Comparison of ENCODE assay signal across 8 mouse cellular contexts in genomic region chr12:17545884-17546283, GRCm38 (mm10). TPM values are rescaled to one million over a fixed set of nuclear protein-coding genes. Genes with fewer than 3 reads are reported as not detected.
A peak's percentile ranks its signal among the peaks of the same experiment; 100 is the strongest.
DNase-seq lines count a peak whose midpoint lies in the region; ATAC-seq and TF ChIP-seq lines count a peak whose summit lies in the region.

No protein-coding gene starts in this region.

- peak overlapping the region; percentile 95 for H3K4me3 ChIP-seq in gastrocnemius, adult 2 months
- H3K4me3 ChIP-seq in MEL (ENCODE audit: control insufficient read depth in 1 of 2, insufficient read depth in 1 of 2, low read depth in 2 of 2, low read length in 2 of 2): peak overlapping the region; percentile 96 to 97
- peak overlapping the region; percentile 71 for H3K4me3 ChIP-seq in hindbrain, embryonic 13.5 days
- peak overlapping the region; percentile 89 for H3K4me3 ChIP-seq in midbrain, embryonic 11.5 days (ENCODE audit: low read depth, low read length)

- no peak for TF ChIP-seq RAD21 in MEL (IDR thresholded peaks at IDR 0.05; ENCODE audit: low read depth, low read length)

- peaks cover 5 to 10% of the 10 kb centered on the region in 2 experiments; a peak in 3 of 4 replicates for H3K4me1 ChIP-seq in MEL (ENCODE audit: control insufficient read depth in 1 of 2, insufficient read depth in 2 of 2, low read length in 2 of 2)
- H3K4me1 ChIP-seq in hindbrain, embryonic 13.5 days (replicated peaks): peaks cover 28% of the 10 kb centered on the region
- peaks cover 14% of the 10 kb centered on the region for H3K4me1 ChIP-seq in midbrain, embryonic 11.5 days (ENCODE audit: control insufficient read depth, insufficient read depth, low read length)

- 3% methylated on average over 8 of the region's 8 CpGs for WGBS in hindbrain, embryonic 13.5 days
- WGBS in midbrain, embryonic 11.5 days: 4% methylated on average over 8 of the region's 8 CpGs

- intact Hi-C loops in gastrocnemius, adult 2 months (cut with DNase I): loop anchor here (2.0 kb wide), 1 partner anchor 61 kb away; no protein-coding TSS in a partner anchor
- intact Hi-C loops in gastrocnemius, postnatal 14 days (cut with DNase I; ENCODE audit: low total_unique reads): no loop called here

- TF ChIP-seq EP300 in MEL (IDR thresholded peaks at IDR 0.05; ENCODE audit: low read depth in 1 of 2, low read length in 2 of 2): no peak

- ATAC-seq in hindbrain, embryonic 13.5 days (ENCODE audit: low FRiP score): no peak
- no peak for ATAC-seq in midbrain, embryonic 11.5 days (ENCODE audit: low FRiP score)

- no peak for TF ChIP-seq CTCF in gastrocnemius, adult 2 months (IDR thresholded peaks at IDR 0.05)
- TF ChIP-seq CTCF in MEL (IDR thresholded peaks at IDR 0.05 in 2 of 3, conservative IDR thresholded peaks at IDR 0.05 in 1 of 3; ENCODE audit: control insufficient read depth in 1 of 3, insufficient read depth in 1 of 3, low read depth in 2 of 3, low read length in 3 of 3, poor library complexity in 1 of 3, severe bottlenecking in 1 of 3): no peak

- H3K4me2 ChIP-seq in hindbrain, embryonic 13.5 days: peak overlapping the region; percentile 75
- H3K4me2 ChIP-seq in midbrain, embryonic 11.5 days: peak overlapping the region; percentile 66

- peaks cover 34% of the 10 kb centered on the region for H3K79me2 ChIP-seq in MEL (ENCODE audit: control insufficient read depth, insufficient read depth, low read length, poor library complexity)

- no peak for DNase-seq in gastrocnemius, adult 2 months
- DNase-seq in gastrocnemius, postnatal 14 days: no peak
- peak; percentile 50 for DNase-seq in MEL (ENCODE audit: low read depth, low spot score)
- DNase-seq in midbrain, embryonic 11.5 days (ENCODE audit: low spot score, missing footprints): peak; percentile 92
- no peak for DNase-seq in adrenal gland, adult 8-10 months
- DNase-seq in thymus, postnatal 10 days (ENCODE audit: low spot score in 2 of 2): no peak
- DNase-seq in frontal cortex, postnatal 14 days (ENCODE audit: low spot score in 2 of 2): no peak

- H3K9me3 ChIP-seq in MEL (replicated peaks; ENCODE audit: insufficient read depth, low read length): no peaks in the 10 kb centered on the region
- no peaks in the 10 kb centered on the region for H3K9me3 ChIP-seq in hindbrain, embryonic 13.5 days
- no peaks in the 10 kb centered on the region for H3K9me3 ChIP-seq in midbrain, embryonic 11.5 days (ENCODE audit: control insufficient read depth, low read length)

- peaks cover 15 to 30% of the 10 kb centered on the region in 2 experiments for H3K36me3 ChIP-seq in MEL (ENCODE audit: control insufficient read depth in 1 of 2, insufficient read depth in 2 of 2, low read length in 2 of 2)
- H3K36me3 ChIP-seq in hindbrain, embryonic 13.5 days: peaks cover 35% of the 10 kb centered on the region
- H3K36me3 ChIP-seq in midbrain, embryonic 11.5 days (ENCODE audit: control insufficient read depth, insufficient read depth, low read length): peaks cover 6% of the 10 kb centered on the region; the same call in 1 of the 2 replicates

- no peaks in the 10 kb centered on the region for H3K27me3 ChIP-seq in MEL (ENCODE audit: control insufficient read depth in 1 of 2, insufficient read depth in 2 of 2, low read length in 2 of 2)
- no peaks in the 10 kb centered on the region for H3K27me3 ChIP-seq in hindbrain, embryonic 13.5 days
- H3K27me3 ChIP-seq in midbrain, embryonic 11.5 days (ENCODE audit: control insufficient read depth, insufficient read depth, low read length): no peaks in the 10 kb centered on the region

- peak overlapping the region; percentile 98 for H3K9ac ChIP-seq in MEL (ENCODE audit: control insufficient read depth, low read depth, low read length, poor library complexity, severe bottlenecking)
- peak overlapping the region; percentile 95 for H3K9ac ChIP-seq in hindbrain, embryonic 13.5 days
- peak overlapping the region; percentile 96 for H3K9ac ChIP-seq in midbrain, embryonic 11.5 days (ENCODE audit: low read length)

- TF ChIP-seq POLR2A in MEL (IDR thresholded peaks at IDR 0.05; ENCODE audit: control insufficient read depth in 1 of 2, insufficient read depth in 1 of 2, low read depth in 1 of 2, low read length in 2 of 2, poor library complexity in 1 of 2): no peak

- peak overlapping the region; percentile 97 for H3K27ac ChIP-seq in gastrocnemius, adult 2 months
- peak overlapping the region; percentile 3; the same call in 1 of the 2 replicates for H3K27ac ChIP-seq in MEL (ENCODE audit: control insufficient read depth, low read depth, low read length)
- no peak overlapping the region for H3K27ac ChIP-seq in hindbrain, embryonic 13.5 days
- H3K27ac ChIP-seq in midbrain, embryonic 11.5 days (ENCODE audit: low read depth, low read length): no peak overlapping the region

TF ChIP-seq in MEL, 35 proteins besides CTCF, POLR2A, EP300 and RAD21:
- TF ChIP-seq USF2 (IDR thresholded peaks at IDR 0.05; ENCODE audit: borderline replicate concordance in 1 of 2, insufficient read depth in 1 of 2, low read depth in 1 of 2, low read length in 2 of 2): no peak
- peak; percentile 45; the same call in 1 of the 2 replicates for TF ChIP-seq SIN3A (IDR thresholded peaks at IDR 0.05; ENCODE audit: low read length)
- no peak for TF ChIP-seq CHD1 (IDR thresholded peaks at IDR 0.05; ENCODE audit: low read depth, low read length)
- no peak for TF ChIP-seq ELF1 (IDR thresholded peaks at IDR 0.05; ENCODE audit: low read depth, low read length)
- TF ChIP-seq HCFC1 (IDR thresholded peaks at IDR 0.05; ENCODE audit: low read depth, low read length): no peak
- TF ChIP-seq MAX (IDR thresholded peaks at IDR 0.05; ENCODE audit: low read length): no peak

RNA-seq across cellular contexts. Expression of gene Odc1, which starts 1.3 kb away (rescaled TPM):
- 100 to 1,000 TPM in 1 of 2 experiments, 10 to 100 TPM in 1; 50.3 to 379 TPM for total RNA-seq in gastrocnemius, adult 2 months (2021)
- 10 to 100 TPM; 53.9 to 79.8 TPM for total RNA-seq in gastrocnemius, postnatal 14 days (2021)
- total RNA-seq in MEL (2012; rRNA removed): 591 and 677 TPM in 2 replicates
- polyA plus RNA-seq in MEL (2012; ENCODE audit: insufficient read depth in 1 of 2, insufficient read length in 2 of 2, low read depth in 1 of 2, low replicate concordance in 2 of 2, missing spikeins in 1 of 2): 100 to 1,000 TPM; 639 to 720 TPM
- polyA plus RNA-seq in hindbrain, embryonic 13.5 days (2015; fragmentation: Nextera tagmentation; extraction: Ambion mirVana): 148 and 155 TPM in 2 replicates
- 307 and 314 TPM in 2 replicates for polyA plus RNA-seq in midbrain, embryonic 11.5 days (2014; fragmentation: Nextera tagmentation; extraction: Ambion mirVana)
- total RNA-seq in adrenal gland, adult 8-10 months (2022): 100 to 1,000 TPM; 298 to 415 (median 329) TPM

Comparison
In these comparisons a context has a peak if more than half of its experiments do, and no peak if none do; other contexts are left out.
1. DNase-seq: peak in MEL (single experiment) and midbrain, embryonic 11.5 days (single experiment); none in gastrocnemius, adult 2 months (single experiment), gastrocnemius, postnatal 14 days (single experiment), adrenal gland, adult 8-10 months (single experiment), thymus, postnatal 10 days (0 of 2) and frontal cortex, postnatal 14 days (0 of 2).
2. H3K27ac ChIP-seq: peak in gastrocnemius, adult 2 months (single experiment) and MEL (single experiment); none in hindbrain, embryonic 13.5 days (single experiment) and midbrain, embryonic 11.5 days (single experiment).
3. Peak in every context shown above with its lines, with median percentiles within 50 percentile points of each other: H3K4me3 ChIP-seq and H3K9ac ChIP-seq.